In the genomic region with DNA sequence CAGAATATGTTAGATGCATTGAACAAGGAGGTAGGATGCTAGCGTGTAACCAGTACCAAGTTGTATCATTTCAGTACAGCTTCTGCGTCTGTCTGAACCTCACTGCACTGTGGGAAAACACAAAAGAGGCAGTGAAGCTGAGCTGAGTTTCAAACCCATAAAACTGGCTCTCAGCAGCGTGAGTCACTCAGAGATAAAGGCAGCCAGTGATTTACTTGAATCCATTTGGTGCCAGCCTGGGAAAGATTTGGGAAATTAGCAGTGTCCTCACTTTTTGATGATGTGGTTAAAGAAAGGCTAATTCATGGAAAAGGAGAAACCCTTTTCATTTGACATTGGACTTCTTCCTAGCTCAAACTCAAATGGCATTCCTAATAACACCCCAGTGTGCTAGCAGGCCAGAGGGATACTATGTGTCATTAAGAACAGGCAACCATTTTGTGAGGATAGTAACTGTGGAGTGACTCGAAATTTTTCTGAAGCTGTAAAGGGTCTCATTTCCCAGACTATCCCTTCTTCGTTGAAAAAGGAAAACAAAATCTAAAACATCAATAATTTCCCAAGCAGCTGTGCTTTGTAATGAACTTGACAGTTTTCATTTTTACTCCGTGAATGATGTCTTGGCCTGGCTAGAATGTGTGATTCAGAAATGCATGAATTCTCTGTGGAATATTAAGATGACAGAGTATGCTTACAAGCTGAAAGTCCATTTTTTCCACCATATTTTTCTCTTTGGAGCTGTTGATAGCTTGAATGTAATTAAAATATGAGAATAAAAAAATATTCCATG, we compare ENCODE assay signal across 17 mouse cellular contexts.
A peak's percentile ranks its signal among the peaks of the same experiment; 100 is the strongest.
DNase-seq lines count a peak whose midpoint lies in the region; ATAC-seq and TF ChIP-seq lines count a peak whose summit lies in the region.
"Had no signal": no experiment of that assay in that cellular context is flagged by ENCODE, and none has a peak within 500 bp of the region (broad histone marks: within the 10 kb centered on the region; RNA-seq: fewer than 3 reads in every experiment).

No protein-coding gene starts in this region.

- H3K27ac ChIP-seq in heart, embryonic 13.5 days (replicated peaks) = peak overlapping the region; percentile 39; the same call in 1 of the 2 replicates
- H3K27ac ChIP-seq: hindbrain, postnatal 0 days; macrophage; midbrain, embryonic 13.5 days had no signal

- no peak for DNase-seq in heart, adult 8-10 months (ENCODE audit: low spot score)
- DNase-seq in layer of hippocampus, adult 8-10 months (ENCODE audit: low spot score in 2 of 2) = peak; percentile 19 to 31
- no peak for DNase-seq in layer of hippocampus, adult 18-20 months (ENCODE audit: low spot score in 2 of 2)
- peak; percentile 55 for DNase-seq in 3T3-L1 (ENCODE audit: low read depth, low spot score)
- DNase-seq in brain, embryonic 14.5 days (ENCODE audit: low read depth) = peak; percentile 31
- no peak for DNase-seq in embryo, embryonic 9.5 days (ENCODE audit: extremely low spot score)
- DNase-seq: adrenal gland, postnatal 25 days; cerebellum, postnatal 25 days; gastrocnemius, postnatal 25 days; kidney, adult 9 months; lung, adult 18-20 months; thymus, adult 18-20 months had no signal

- H3K9me3 ChIP-seq in heart, embryonic 13.5 days = no peaks in the 10 kb centered on the region
- H3K9me3 ChIP-seq: midbrain, embryonic 13.5 days had no signal

- 59% methylated on average over 6 of the region's 6 CpGs for WGBS in heart, embryonic 13.5 days

- no peaks in the 10 kb centered on the region for H3K27me3 ChIP-seq in heart, embryonic 13.5 days (replicated peaks)
- H3K27me3 ChIP-seq: midbrain, embryonic 13.5 days had no signal

- no peaks in the 10 kb centered on the region for H3K36me3 ChIP-seq in heart, embryonic 13.5 days
- H3K36me3 ChIP-seq: midbrain, embryonic 13.5 days had no signal

- H3K4me2 ChIP-seq in heart, embryonic 13.5 days = no peak overlapping the region
- H3K4me2 ChIP-seq: midbrain, embryonic 13.5 days had no signal

- no peak overlapping the region for H3K9ac ChIP-seq in heart, embryonic 13.5 days
- H3K9ac ChIP-seq: midbrain, embryonic 13.5 days had no signal

- no peak overlapping the region for H3K4me3 ChIP-seq in heart, embryonic 13.5 days
- H3K4me3 ChIP-seq: midbrain, embryonic 13.5 days had no signal

- TF ChIP-seq CTCF in brain, embryonic 14.5 days (IDR thresholded peaks at IDR 0.05; ENCODE audit: borderline replicate concordance, extremely low read depth, insufficient read depth, insufficient read length) = no peak

- no peak for TF ChIP-seq POLR2A in brain, embryonic 14.5 days (IDR thresholded peaks at IDR 0.05; ENCODE audit: borderline replicate concordance, extremely low read depth, insufficient read depth, insufficient read length, poor library complexity, severe bottlenecking)

- no peak for ATAC-seq in heart, embryonic 13.5 days (ENCODE audit: extremely low read depth, insufficient number of reproducible peaks, low FRiP score, low TSS enrichment)
- ATAC-seq: CD4-positive, CD25-positive, alpha-beta regulatory T cell, adult 4 months; hindbrain, postnatal 0 days; midbrain, embryonic 13.5 days had no signal

- peaks cover 52% of the 10 kb centered on the region for H3K4me1 ChIP-seq in heart, embryonic 13.5 days
- H3K4me1 ChIP-seq: midbrain, embryonic 13.5 days had no signal

Comparison
In these comparisons a context has a peak if more than half of its experiments do, and no peak if none do; other contexts are left out.
1. DNase-seq: peak in layer of hippocampus, adult 8-10 months (2 of 2), 3T3-L1 (single experiment) and brain, embryonic 14.5 days (single experiment); none in heart, adult 8-10 months (single experiment), layer of hippocampus, adult 18-20 months (0 of 2) and embryo, embryonic 9.5 days (single experiment).